Mouse (Mus musculus): ENCODE results near the gene Etfdh. TPM values are rescaled to one million over a fixed set of nuclear protein-coding genes. Genes with fewer than 3 reads are reported as not detected.
"Not testable (repeated sequence)": the region's sequence is repeated elsewhere in the genome, so short reads cannot be mapped to it uniquely, and the experiment has no call there.

Etfdh gene
- polyA plus RNA-seq, 1 experiment from 2014 or later, result 50.3 TPM

- ATAC-seq (ENCODE audit: low FRiP score); DNase-seq (ENCODE audit: low spot score); H3K4me2 ChIP-seq (replicated peaks; ENCODE audit: low read depth, low read length): not testable (repeated sequence)
Observed at GRCm38 (mm10) chr3:79573376-79573775, 55.9 kb downstream of the Etfdh start.

GRCm38 (mm10) chr3:79572399-79572798 is 56.9 kb downstream of the Etfdh start:
- WGBS, result 78% methylated on average over 3 of the region's 3 CpGs

More at GRCm38 (mm10) chr3:79573376-79573775, 55.9 kb downstream of the Etfdh start:
- H3K9ac ChIP-seq (ENCODE audit: low read depth, low read length); H3K4me1 ChIP-seq (replicated peaks; ENCODE audit: control insufficient read depth, insufficient read depth, low read length); H3K27me3 ChIP-seq (ENCODE audit: control insufficient read depth, insufficient read depth, low read length); H3K4me3 ChIP-seq (ENCODE audit: low read depth, low read length); H3K27ac ChIP-seq (ENCODE audit: low read depth, low read length); H3K9me3 ChIP-seq (ENCODE audit: control insufficient read depth, low read length); H3K36me3 ChIP-seq (ENCODE audit: control insufficient read depth, insufficient read depth, low read length): not testable (repeated sequence)
- 93% methylated on average over 4 of the region's 5 CpGs for WGBS

DNA sequence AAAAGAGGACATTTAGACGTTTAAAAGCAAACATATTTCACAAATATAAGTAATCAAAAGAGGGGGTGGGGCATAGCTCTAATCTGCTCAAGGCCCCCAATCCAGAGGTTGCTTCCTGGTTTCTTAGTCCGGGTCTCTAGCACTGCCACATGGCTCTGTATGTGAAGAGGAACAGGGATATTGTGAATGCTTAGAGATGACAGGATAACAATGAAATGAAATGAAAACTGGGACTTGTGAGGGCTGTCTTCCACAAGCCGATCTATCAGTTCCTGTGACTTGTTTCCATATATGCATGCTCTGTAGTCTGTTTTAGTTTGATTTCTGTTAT is 60.0 kb downstream of the Etfdh start:
- WGBS, result 92% methylated on average over 3 of the region's 3 CpGs
- no peak overlapping the region for H3K4me2 ChIP-seq (replicated peaks; ENCODE audit: low read depth, low read length)
- no peaks in the 10 kb centered on the region for H3K27me3 ChIP-seq (ENCODE audit: control insufficient read depth, insufficient read depth, low read length)
- ATAC-seq (ENCODE audit: low FRiP score), result no peak
- H3K9ac ChIP-seq (ENCODE audit: low read depth, low read length), result no peak overlapping the region
- no peaks in the 10 kb centered on the region for H3K36me3 ChIP-seq (ENCODE audit: control insufficient read depth, insufficient read depth, low read length)
- no peak overlapping the region for H3K4me3 ChIP-seq (ENCODE audit: low read depth, low read length)
- no peaks in the 10 kb centered on the region for H3K9me3 ChIP-seq (ENCODE audit: control insufficient read depth, low read length)
- DNase-seq (ENCODE audit: low spot score), result no peak
- H3K27ac ChIP-seq (ENCODE audit: low read depth, low read length), result no peak overlapping the region
- H3K4me1 ChIP-seq (replicated peaks; ENCODE audit: control insufficient read depth, insufficient read depth, low read length), result 0 out of 2 replicates have a peak, but pooled peaks cover 2% of the 10 kb centered on the region

More at GRCm38 (mm10) chr3:79572399-79572798, 56.9 kb downstream of the Etfdh start:
- H3K9ac ChIP-seq (ENCODE audit: low read depth, low read length), result no peak overlapping the region
- ATAC-seq (ENCODE audit: low FRiP score) (no peak), DNase-seq (ENCODE audit: low spot score) (no peak)
- no peaks in the 10 kb centered on the region for H3K27me3 ChIP-seq (ENCODE audit: control insufficient read depth, insufficient read depth, low read length)
- no peak overlapping the region for H3K4me3 ChIP-seq (ENCODE audit: low read depth, low read length)
- H3K4me1 ChIP-seq (replicated peaks; ENCODE audit: control insufficient read depth, insufficient read depth, low read length), result no peaks in the 10 kb centered on the region
- H3K4me2 ChIP-seq (replicated peaks; ENCODE audit: low read depth, low read length), result no peak overlapping the region
- no peaks in the 10 kb centered on the region for H3K9me3 ChIP-seq (ENCODE audit: control insufficient read depth, low read length)
- no peaks in the 10 kb centered on the region for H3K36me3 ChIP-seq (ENCODE audit: control insufficient read depth, insufficient read depth, low read length)
- no peak overlapping the region for H3K27ac ChIP-seq (ENCODE audit: low read depth, low read length)

- H3K4me2 ChIP-seq (replicated peaks; ENCODE audit: low read depth, low read length), result no peak overlapping the region
- no peak for ATAC-seq (ENCODE audit: low FRiP score)
- H3K27ac ChIP-seq (ENCODE audit: low read depth, low read length), result no peak overlapping the region
- H3K27me3 ChIP-seq (ENCODE audit: control insufficient read depth, insufficient read depth, low read length), result no peaks in the 10 kb centered on the region
- H3K9ac ChIP-seq (ENCODE audit: low read depth, low read length), result no peak overlapping the region
- H3K36me3 ChIP-seq (ENCODE audit: control insufficient read depth, insufficient read depth, low read length), result no peaks in the 10 kb centered on the region
- no peak for DNase-seq (ENCODE audit: low spot score)
- no peak overlapping the region for H3K4me3 ChIP-seq (ENCODE audit: low read depth, low read length)
- H3K9me3 ChIP-seq (ENCODE audit: control insufficient read depth, low read length), result no peaks in the 10 kb centered on the region
- 0 out of 2 replicates have a peak, but pooled peaks cover 2% of the 10 kb centered on the region for H3K4me1 ChIP-seq (replicated peaks; ENCODE audit: control insufficient read depth, insufficient read depth, low read length)
- WGBS, result 90% methylated on average over 16 of the region's 16 CpGs
Observed at GRCm38 (mm10) chr3:79568629-79569350, 60.5 kb downstream of the Etfdh start.

- DNase-seq (ENCODE audit: low spot score) (peak; percentile 93), ATAC-seq (ENCODE audit: low FRiP score) (peak; percentile 97)
- H3K36me3 ChIP-seq (ENCODE audit: control insufficient read depth, insufficient read depth, low read length), result no peaks in the 10 kb centered on the region
- H3K4me1 ChIP-seq (replicated peaks; ENCODE audit: control insufficient read depth, insufficient read depth, low read length), result 0 out of 2 replicates have a peak, but pooled peaks cover 2% of the 10 kb centered on the region
- WGBS, result under 1% methylated on average over 55 of the region's 55 CpGs
- H3K27ac ChIP-seq (ENCODE audit: low read depth, low read length), result peak within 1 kb of the TSS; percentile 71
- no peaks in the 10 kb centered on the region for H3K27me3 ChIP-seq (ENCODE audit: control insufficient read depth, insufficient read depth, low read length)
- H3K9ac ChIP-seq (ENCODE audit: low read depth, low read length), result peak within 1 kb of the TSS; percentile 75
- H3K4me2 ChIP-seq (replicated peaks; ENCODE audit: low read depth, low read length), result peak within 1 kb of the TSS; percentile 87
- H3K4me3 ChIP-seq (ENCODE audit: low read depth, low read length), result peak within 1 kb of the TSS; percentile 82
- no peaks in the 10 kb centered on the region for H3K9me3 ChIP-seq (ENCODE audit: control insufficient read depth, low read length)
Observed at GRCm38 (mm10) chr3:79567703-79568362, 61.5 kb downstream of the Etfdh start, which contains the start of gene Fnip2. Gene Fnip2, minus strand, starts transcription at chr3:79567796.

GRCm38 (mm10) chr3:79566716-79567691 is 62.3 kb downstream of the Etfdh start:
- Histone ChIP-seq H3K27ac (ENCODE audit: low read depth, low read length) (peak overlapping the region; percentile 71), H3K27me3 (ENCODE audit: control insufficient read depth, insufficient read depth, low read length) (no peaks in the 10 kb centered on the region), H3K4me3 (ENCODE audit: low read depth, low read length) (peak overlapping the region; percentile 82), H3K36me3 (ENCODE audit: control insufficient read depth, insufficient read depth, low read length) (no peaks in the 10 kb centered on the region), H3K9me3 (ENCODE audit: control insufficient read depth, low read length) (no peaks in the 10 kb centered on the region), H3K4me1 (replicated peaks; ENCODE audit: control insufficient read depth, insufficient read depth, low read length) (0 out of 2 replicates have a peak, but pooled peaks cover 2% of the 10 kb centered on the region), H3K4me2 (replicated peaks; ENCODE audit: low read depth, low read length) (peak overlapping the region; percentile 87), H3K9ac (ENCODE audit: low read depth, low read length) (peak overlapping the region; percentile 75)
- DNase-seq (ENCODE audit: low spot score), result peak; percentile 68
- no peak; the same call in none of the 2 replicates for ATAC-seq (ENCODE audit: low FRiP score)
- 3% methylated on average over 52 of the region's 60 CpGs for WGBS

- 85% methylated on average over 10 of the region's 10 CpGs for WGBS
- Histone ChIP-seq H3K4me2 (replicated peaks; ENCODE audit: low read depth, low read length) (no peak overlapping the region), H3K4me1 (replicated peaks; ENCODE audit: control insufficient read depth, insufficient read depth, low read length) (0 out of 2 replicates have a peak, but pooled peaks cover 2% of the 10 kb centered on the region), H3K4me3 (ENCODE audit: low read depth, low read length) (no peak overlapping the region), H3K36me3 (ENCODE audit: control insufficient read depth, insufficient read depth, low read length) (no peaks in the 10 kb centered on the region), H3K27ac (ENCODE audit: low read depth, low read length) (no peak overlapping the region), H3K27me3 (ENCODE audit: control insufficient read depth, insufficient read depth, low read length) (no peaks in the 10 kb centered on the region), H3K9me3 (ENCODE audit: control insufficient read depth, low read length) (no peaks in the 10 kb centered on the region), H3K9ac (ENCODE audit: low read depth, low read length) (no peak overlapping the region)
- DNase-seq (ENCODE audit: low spot score), result no peak
- ATAC-seq (ENCODE audit: low FRiP score), result no peak
Observed at GRCm38 (mm10) chr3:79564875-79565606, 64.3 kb downstream of the Etfdh start.

- ATAC-seq (ENCODE audit: low FRiP score) (no peak), DNase-seq (ENCODE audit: low spot score) (no peak)
- 80% methylated on average over 2 of the region's 2 CpGs for WGBS
- H3K4me2 ChIP-seq (replicated peaks; ENCODE audit: low read depth, low read length), result no peak overlapping the region
- 0 out of 2 replicates have a peak, but pooled peaks cover 2% of the 10 kb centered on the region for H3K4me1 ChIP-seq (replicated peaks; ENCODE audit: control insufficient read depth, insufficient read depth, low read length)
- H3K27ac ChIP-seq (ENCODE audit: low read depth, low read length), result no peak overlapping the region
- no peaks in the 10 kb centered on the region for H3K36me3 ChIP-seq (ENCODE audit: control insufficient read depth, insufficient read depth, low read length)
- H3K9me3 ChIP-seq (ENCODE audit: control insufficient read depth, low read length), result no peaks in the 10 kb centered on the region
- no peak overlapping the region for H3K9ac ChIP-seq (ENCODE audit: low read depth, low read length)
- no peak overlapping the region for H3K4me3 ChIP-seq (ENCODE audit: low read depth, low read length)
- H3K27me3 ChIP-seq (ENCODE audit: control insufficient read depth, insufficient read depth, low read length), result no peaks in the 10 kb centered on the region
Observed at GRCm38 (mm10) chr3:79563511-79563910, 65.8 kb downstream of the Etfdh start.
